Mouse (Mus musculus) megakaryocyte-erythroid progenitor cell, adult 5-6 weeks (primary cell): ENCODE results near the gene Kdm1b. TPM values are rescaled to one million over a fixed set of nuclear protein-coding genes. Genes with fewer than 3 reads are reported as not detected.

Source experiments
- ATAC-seq: replicated peaks from 2 replicates; pipeline ENCODE4 v1.8.0; 2016; ENCODE audit warnings: mild to moderate bottlenecking, inconsistent platforms; ENCODE audit not compliant: severe bottlenecking, poor library complexity, low FRiP score, low TSS enrichment
- total RNA-seq, 2 experiments: library from RNA; stranded (forward) in 1 of 2; stranded (reverse) in 1 of 2; fragments of 200-1000, 215-1000 nt in 1 of 2; fragments of >200 nt in 1 of 2; fragmentation: Nextera tagmentation in 1 of 2; gene quantifications; 2 replicates each; pipeline ENCODE4 v1.2.3; 2014 to 2017

The Kdm1b gene
- total RNA-seq (2014; fragmentation: Nextera tagmentation) (7.4 and 17.9 TPM in 2 replicates), total RNA-seq (2017) (8.1 and 16.4 TPM in 2 replicates)

DNA sequence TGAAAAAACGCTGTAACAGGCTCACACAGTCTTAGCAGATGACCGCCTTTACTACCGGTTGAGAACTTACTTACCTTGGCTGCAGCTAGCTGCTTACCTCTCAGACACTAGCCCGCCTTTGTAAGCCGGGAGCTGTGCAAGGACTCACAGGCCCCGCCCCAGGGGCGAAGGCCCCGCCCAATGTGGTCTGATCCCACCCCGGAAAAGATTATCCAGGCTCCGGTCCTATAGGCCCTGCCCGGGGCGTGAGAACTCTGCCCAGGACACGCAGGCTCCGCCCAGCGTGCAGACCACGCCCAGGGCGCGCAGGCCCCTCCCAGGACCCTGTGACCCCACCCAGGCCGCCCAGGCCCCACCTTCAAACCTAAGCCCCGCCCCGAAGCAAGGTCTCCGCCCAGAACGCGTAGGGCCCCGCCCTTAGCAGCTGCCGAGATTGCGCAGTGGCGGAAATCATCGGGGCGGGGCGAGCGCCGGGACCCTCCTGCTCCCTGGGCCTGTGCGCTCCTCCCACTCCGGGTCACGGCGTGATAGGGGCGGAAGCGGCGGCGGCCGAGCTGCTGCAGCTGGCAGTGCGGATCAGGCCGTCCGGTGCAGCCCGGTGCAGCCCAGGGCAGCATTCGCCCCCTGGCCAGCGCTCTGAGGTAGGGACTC, at the start of gene Kdm1b:
TSS of gene Kdm1b (plus strand) at position 470 of the 651 bp plus-strand sequence.
- ATAC-seq = peak; percentile 94

GRCm38 (mm10) chr13:46997355-46997754, 45.9 kb upstream of the Kdm1b start:
- no peak for ATAC-seq

- ATAC-seq = no peak
Observed at GRCm38 (mm10) chr13:46999498-46999897, 43.8 kb upstream of the Kdm1b start.

DNA sequence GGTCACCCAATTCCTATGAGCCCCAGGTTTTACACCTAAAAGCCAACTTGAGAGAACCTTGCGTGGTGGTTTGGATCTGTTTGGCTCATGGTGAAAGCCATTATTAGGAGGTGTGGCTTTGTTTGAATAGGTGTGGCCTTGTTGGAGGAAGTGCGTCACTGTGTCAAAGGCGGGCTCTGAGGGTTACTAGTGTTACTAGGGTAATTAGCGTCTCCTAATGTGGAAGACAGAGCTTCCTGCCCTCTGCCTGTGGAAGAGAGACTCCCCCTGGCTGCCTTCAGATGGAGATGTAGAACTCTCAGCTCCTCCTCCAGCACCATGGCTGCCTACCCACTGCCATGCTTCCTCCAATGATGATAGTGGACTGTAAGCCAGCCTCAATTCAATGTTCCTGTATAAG, 41.7 kb upstream of the Kdm1b start:
- ATAC-seq = no peak

DNA sequence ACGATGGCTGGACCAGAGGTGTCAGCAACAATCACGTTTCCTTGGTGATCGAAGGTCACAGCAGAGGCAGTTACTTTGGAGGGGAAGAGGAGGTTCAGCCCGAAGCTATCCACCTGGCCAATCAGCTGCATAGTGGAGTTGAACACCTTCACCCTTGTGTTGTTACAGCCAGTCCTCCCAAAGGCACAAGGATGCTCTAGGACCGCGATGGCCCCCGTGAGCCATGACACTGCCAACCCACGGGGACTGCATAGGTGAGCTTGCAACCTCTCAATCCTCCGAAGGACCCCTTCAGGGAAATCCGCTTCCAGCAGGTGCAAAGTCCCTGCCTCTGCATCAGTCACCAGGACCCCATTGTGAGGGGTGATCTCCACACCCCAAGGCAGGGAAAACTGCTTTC, 29.6 kb upstream of the Kdm1b start:
- no peak for ATAC-seq

- ATAC-seq = peak; percentile 86
Observed at GRCm38 (mm10) chr13:47014334-47015194, 28.7 kb upstream of the Kdm1b start, which contains the start of gene Nhlrc1. Nhlrc1 (minus strand) TSS chr13:47014850.

- ATAC-seq = no peak
Observed at GRCm38 (mm10) chr13:47015195-47015501, 28.2 kb upstream of the Kdm1b start.

GRCm38 (mm10) chr13:47017259-47017658, 26.0 kb upstream of the Kdm1b start:
- ATAC-seq = peak; percentile 60

DNA sequence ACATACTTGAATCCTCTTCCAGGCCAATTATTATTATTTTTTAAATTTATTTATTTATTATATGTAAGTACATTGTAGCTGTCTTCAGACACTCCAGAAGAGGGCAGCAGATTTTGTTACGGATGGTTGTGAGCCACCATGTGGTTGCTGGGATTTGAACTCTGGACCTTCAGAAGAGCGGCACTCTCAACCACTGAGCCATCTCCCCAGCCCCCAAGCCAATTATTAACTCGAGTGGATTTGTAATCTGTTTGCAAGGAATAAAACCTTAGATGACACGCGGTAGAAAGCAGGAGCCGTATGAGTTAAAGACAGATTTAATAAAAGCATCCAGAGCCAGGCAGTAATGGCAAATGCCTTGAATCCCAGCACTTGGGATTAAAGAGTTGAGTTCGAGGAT, 23.5 kb upstream of the Kdm1b start:
- no peak for ATAC-seq

GRCm38 (mm10) chr13:47020798-47021197, 22.5 kb upstream of the Kdm1b start:
- ATAC-seq = no peak

DNA sequence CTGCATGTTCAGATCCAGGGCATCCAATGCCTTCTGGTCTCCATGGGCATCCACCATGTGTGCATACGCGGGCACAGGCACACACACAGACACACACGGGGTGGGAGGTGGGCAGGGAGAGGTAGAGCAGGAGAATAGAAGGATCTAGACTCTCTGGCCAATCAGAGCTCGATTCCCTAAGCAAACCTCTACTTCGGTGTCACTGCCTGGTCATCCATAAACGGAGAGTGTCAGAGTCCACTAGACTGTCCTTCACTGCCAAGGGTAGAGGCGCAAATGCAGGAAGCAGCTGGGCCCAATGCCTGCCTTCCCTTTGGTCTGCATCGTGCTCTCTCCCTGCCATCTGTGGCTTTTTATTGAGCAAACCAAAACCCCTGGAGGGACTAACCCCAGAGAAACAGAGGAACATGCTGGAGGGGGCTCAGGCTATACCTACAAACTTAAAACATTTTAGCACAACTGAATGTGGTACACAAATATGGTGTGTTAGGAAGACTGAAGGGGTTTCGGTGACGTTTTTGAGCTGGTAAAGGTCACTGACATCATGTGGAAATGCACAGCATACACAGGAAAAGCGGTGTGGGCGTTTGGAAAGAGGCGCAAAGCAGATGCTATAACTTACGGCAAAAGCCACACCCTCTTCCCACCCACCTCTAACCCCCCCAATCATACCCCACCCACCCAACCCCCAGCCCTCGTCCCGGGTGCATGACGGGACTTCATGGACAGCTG, 12.8 kb upstream of the Kdm1b start:
- no peak for ATAC-seq

GRCm38 (mm10) chr13:47033602-47034001, 9.7 kb upstream of the Kdm1b start:
- ATAC-seq = no peak

DNA sequence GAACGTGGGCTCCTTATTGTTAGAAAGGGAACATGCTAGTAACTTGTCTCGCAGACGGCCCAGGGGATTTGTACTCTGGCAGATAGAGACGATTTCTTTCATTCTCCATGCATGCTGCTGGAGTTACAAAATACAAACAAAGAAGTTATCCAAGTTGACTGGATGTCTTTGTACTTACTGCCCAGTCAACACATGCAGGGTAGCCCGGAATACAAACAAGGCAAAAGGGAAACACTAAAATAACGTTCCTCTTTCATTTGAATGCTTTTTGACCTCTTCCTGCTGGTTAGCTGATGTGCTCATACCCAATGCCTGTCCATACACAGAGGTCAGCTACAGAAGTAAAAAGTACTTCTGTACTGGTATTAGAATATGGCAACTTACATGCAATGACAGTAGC, 5.4 kb upstream of the Kdm1b start:
- ATAC-seq = no peak

DNA sequence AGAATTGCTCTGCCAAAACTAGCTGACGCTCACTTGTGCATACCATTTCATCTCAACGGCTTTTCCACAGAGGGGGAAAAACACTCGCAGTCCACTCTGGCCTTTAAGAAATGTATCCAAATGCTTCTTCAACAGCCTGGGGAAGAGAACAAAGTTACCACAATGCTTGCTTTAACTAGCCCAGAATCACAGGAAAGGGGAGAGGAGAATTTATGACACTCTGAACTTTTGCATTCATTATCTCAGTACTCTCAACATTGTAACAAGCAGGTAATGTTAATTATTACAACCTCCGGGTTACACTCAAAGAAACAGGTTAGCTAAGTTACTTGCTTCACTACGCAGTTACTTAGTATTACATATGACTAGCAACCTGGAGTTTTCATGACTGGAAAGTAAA, 3.2 kb upstream of the Kdm1b start:
- no peak for ATAC-seq

- ATAC-seq = no peak
Observed at GRCm38 (mm10) chr13:47042024-47042633, 1.2 kb upstream of the Kdm1b start.

- ATAC-seq = peak; percentile 8; the same call in 1 of the 2 replicates
Observed at GRCm38 (mm10) chr13:47043833-47044616, 726 bp downstream of the Kdm1b start.

GRCm38 (mm10) chr13:47044617-47044947, 1.3 kb downstream of the Kdm1b start, which contains the start of gene Tpmt:
Tpmt (minus strand) TSS chr13:47044737.
- no peak for ATAC-seq

GRCm38 (mm10) chr13:47047996-47048395, 4.7 kb downstream of the Kdm1b start:
- no peak for ATAC-seq

- ATAC-seq = no peak
Observed at GRCm38 (mm10) chr13:47050009-47050408, 6.7 kb downstream of the Kdm1b start.
